Mouse (Mus musculus) embryo, embryonic 10 days (tissue): ENCODE measurements at regions not wholly inside any gene's neighbourhood (a gene's known extent, or its start where the extent isn't known, plus 50 kb on each side); places are given as distances from the start of the nearest gene placed in this dataset.

Experiments used
- DNase-seq: peaks from one replicate; pipeline ENCODE4 v3.0.0-alpha.2; 2015; ENCODE audit warnings: low spot score

DNA sequence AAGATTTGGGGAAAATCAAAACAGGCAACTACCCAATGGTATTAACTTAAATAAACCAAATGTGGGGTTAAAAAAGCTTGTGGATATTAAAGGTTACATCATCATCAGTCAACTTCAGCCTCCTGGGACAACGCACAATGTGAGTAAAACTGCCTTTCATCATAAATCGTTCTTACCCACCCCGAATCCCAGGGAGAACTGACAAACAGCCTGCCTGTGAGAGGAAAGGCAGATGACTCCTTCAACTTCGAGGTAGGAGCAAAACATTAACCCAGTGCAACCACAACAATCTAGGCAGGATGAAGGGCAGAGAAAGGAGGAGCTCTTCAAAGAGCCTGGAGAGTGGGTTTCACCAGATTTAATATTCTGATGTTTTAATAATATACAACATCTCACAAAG lies 135.3 kb upstream of the Gm37988 start:
- DNase-seq: peak; percentile 25

DNA sequence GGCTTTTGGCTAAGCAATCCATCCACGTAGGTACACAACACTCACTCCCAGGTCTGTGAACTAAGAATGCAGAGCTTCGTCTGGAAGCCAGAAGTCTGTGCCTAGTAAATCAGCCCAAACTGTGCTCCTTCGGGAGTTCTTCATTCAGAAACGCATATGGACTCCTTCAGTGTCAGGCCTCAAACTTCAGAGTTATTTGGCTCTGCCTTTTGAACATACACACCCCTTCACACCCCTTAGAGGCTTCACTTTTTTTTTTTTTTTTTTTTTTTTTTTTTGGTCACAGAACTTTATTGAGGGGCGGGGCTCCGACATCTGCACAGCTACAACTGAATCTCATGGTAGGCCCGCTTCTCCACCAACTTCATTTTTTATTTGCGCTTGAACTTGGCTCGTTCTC lies 120.1 kb upstream of the Gm37988 start:
- DNase-seq: no peak

DNA sequence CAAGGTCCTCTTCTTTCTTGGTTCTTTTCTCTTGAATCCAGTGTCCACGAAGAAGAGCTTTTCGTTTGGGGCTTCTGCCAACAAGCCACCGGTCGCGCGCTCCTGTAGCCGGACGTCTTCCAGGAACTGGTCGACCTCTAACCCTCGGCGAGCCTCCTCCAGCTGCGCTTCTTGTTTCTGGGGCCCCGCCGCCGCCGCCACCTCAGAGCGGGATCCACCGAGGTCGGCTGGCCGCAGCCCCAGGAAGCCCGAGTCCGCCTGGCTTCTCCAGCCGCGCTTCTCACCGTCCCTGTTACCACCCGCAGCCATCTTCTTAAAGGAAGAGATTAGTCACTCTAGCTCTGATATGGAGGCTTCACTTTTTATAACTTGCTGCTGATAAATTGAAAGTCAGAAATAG lies 118.6 kb upstream of the Gm37988 start:
- DNase-seq: peak; percentile 26

DNA sequence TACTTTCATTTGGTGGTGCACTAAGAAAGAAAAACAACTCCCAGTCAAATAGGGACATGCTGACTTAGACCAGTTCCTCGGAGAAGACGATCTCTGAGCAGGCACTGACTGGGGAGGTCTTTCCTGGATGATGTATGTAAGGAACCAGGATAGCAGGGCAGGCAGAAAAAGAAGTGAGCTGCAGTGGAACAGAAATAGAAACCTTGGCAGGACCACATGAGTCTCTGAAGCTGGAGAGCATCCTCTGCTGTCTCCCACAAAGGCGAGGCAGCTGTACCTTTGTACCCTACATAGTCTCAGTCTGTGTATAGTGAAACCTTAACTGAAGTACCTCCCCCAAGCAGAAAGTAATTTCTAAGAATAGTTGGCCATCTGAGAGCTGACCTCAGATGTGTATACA lies 104.4 kb upstream of the Gm37988 start:
- DNase-seq: no peak

DNA sequence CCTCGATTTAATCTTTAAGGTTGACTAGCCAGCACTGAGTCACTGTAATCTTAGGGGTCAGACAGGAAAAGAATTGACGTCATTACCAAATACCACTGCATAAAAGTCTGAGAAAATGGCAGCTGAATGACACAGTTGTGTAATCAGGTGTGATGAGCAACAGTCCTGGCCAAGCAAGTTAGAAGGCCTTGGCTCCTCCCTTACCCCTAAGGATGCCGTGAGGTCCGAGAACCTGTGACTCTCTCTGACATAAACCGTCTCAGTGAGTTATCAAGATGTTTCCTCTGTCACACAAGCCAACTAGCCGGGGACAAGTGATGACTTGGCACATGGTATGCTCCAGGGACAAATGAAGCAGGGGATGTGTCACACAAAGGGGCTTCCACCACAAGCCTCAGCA lies 101.5 kb upstream of the Gm37988 start:
- DNase-seq: no peak

DNA sequence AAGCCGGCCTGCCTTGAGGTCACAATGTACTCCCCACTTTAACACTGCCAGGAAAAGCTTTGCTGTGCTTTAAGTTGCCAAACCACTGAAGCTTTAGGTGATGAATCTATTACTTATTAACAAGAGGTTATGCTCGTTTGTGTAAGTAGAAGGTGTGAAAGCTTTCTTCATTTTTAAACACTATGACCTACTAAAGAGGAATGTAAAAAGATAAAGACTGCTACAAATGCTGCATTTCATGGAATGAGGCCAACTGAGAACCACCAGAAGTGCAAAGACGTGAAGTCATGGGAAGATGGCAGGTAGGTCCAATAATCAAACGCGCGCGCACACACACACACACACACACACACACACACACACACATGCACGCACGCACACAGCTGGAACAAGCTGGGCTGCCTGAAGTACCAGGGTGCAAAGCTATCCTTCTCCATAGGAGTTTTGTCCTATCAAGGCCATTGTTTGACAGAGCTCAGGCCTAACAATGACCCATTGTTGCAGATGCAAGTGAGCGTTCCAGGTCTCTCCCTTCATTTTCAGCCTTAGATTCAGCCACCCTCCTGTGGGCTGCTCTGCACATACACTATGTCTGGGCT lies 85.3 kb upstream of the Gm37988 start:
- DNase-seq: no peak
